Mouse (Mus musculus) brain, embryonic 14.5 days (tissue): ENCODE results near the gene Dad1. TPM values are rescaled to one million over a fixed set of nuclear protein-coding genes. Genes with fewer than 3 reads are reported as not detected.

Experiments
- DNase-seq: peaks from one replicate; pipeline ENCODE4 v3.0.0-alpha.2; 2011; ENCODE audit warnings: low read depth
- CTCF ChIP-seq: fragments of 200-500 bp; IDR thresholded peaks from 2 replicates; pipeline ENCODE4 v1.5.1; 2012; ENCODE audit warnings: inconsistent platforms, mild to moderate bottlenecking, moderate library complexity, borderline replicate concordance; ENCODE audit not compliant: insufficient read depth, insufficient read length; ENCODE audit errors: extremely low read depth
- POLR2A ChIP-seq: fragments of 200-500 bp; IDR thresholded peaks from 2 replicates; pipeline ENCODE4 v1.6.1; 2012; ENCODE audit warnings: mild to moderate bottlenecking, inconsistent platforms, borderline replicate concordance; ENCODE audit not compliant: poor library complexity, insufficient read depth, insufficient read length, severe bottlenecking; ENCODE audit errors: extremely low read depth
- polyA plus RNA-seq: library from polyadenylated mRNA; depleted of rRNA; stranded (reverse); fragments of >200 nt; gene quantifications from 2 replicates; pipeline ENCODE4 v1.2.3, GENCODE M21; 2012

Dad1 gene
- polyA plus RNA-seq, 1 experiment, result 219 TPM

DNA sequence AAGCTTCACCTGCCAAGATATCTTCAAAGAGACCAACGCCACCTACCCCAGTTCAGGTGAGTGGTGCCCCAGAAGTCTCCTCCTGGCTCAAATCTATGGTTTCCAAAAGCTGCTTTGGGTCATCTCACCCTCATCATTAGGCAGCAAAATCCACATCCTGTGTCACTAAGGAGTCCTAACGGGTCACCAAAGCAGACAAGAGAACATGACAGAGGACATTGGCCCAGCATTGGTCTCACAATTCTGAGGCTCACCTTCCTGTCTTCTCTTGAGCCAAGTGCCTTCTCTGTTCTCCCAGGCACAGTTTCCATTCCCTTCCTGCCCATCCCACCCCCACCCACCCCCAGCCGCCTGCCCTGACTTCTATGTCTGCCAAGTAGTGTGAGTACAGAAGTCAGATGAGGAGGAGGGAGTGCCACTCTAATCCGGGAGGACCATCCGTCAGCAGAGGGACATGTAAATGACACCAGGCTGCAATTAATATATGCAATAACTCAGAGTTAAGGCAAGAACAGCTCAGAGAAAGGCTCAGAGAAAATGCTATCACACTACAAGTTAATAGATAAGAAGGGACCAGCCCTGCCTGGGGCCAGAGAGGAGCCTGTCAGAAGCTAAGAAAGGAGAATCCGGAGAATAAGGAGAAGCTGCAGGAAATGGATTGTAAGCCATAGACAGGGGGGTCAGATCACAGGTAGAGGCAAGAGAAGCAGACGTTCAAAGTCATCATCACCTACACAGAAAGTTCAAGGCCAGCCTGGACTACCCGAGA lies 33.0 kb downstream of the Dad1 start:
- DNase-seq, result no peak

DNA sequence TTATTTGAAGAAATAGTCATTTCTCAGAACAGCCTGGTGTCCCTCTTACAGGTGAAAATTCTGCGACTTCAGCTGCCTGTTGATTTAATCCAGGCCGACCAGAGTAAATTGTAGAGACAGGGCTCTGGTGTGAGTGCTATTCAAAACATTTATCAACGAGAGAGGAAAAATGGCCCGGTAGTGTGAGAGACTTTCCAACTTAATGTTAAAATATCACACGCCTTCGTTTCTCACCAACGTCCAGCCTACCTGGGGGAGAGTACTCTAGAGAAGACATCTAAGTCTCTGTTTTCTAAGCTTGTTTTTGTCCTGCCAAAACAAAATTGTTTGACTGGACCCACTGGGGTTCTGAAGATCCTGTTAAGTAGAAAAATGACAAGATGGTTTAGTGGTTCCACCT lies 34.1 kb downstream of the Dad1 start:
- DNase-seq, result no peak
- TF ChIP-seq CTCF, result no peak
- TF ChIP-seq POLR2A, result no peak

More for the DNA sequence above, 33.0 kb downstream of the Dad1 start:
- no peak for TF ChIP-seq POLR2A
- TF ChIP-seq CTCF, result no peak

DNA sequence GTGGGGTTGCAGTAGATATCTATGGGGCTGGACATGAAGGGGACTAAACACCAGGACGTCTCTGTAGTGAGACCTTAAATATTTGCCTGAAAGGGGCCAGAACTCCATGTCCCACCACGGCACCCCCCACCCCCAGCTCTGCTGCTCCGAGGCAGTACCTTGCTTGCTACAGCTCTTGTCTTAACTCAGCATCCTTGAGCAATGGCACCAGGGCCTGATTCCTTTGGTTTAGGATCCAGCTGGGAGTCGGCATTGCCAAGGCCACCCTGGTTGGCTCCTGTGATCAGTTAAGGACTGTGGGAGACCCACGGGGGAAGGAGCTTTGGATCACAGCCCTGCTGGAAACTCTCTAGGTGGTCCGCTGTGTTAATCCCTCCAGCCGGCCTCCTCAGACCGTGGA lies 34.6 kb downstream of the Dad1 start:
- TF ChIP-seq CTCF (no peak), POLR2A (no peak)
- DNase-seq, result no peak

DNA sequence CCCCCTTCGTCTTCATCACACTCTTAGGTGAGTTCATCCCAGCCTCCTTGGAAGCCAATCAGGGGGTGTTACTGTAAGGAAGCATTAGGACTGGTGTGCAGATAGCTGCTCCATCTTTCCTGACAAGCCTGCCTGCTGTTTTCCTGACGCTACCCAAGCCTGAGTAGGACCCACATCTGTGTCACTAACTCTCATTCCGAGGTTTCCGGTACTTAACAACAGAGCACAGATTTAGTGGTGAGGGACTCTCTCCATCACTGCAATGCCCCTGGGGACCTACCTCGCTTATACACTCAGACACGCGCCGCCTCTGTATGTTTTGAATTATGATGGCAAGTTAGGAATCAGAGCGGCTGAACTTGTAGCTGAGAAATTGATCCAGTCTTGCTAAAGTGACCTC lies 35.2 kb downstream of the Dad1 start:
- TF ChIP-seq POLR2A (no peak), CTCF (no peak)
- no peak for DNase-seq

DNA sequence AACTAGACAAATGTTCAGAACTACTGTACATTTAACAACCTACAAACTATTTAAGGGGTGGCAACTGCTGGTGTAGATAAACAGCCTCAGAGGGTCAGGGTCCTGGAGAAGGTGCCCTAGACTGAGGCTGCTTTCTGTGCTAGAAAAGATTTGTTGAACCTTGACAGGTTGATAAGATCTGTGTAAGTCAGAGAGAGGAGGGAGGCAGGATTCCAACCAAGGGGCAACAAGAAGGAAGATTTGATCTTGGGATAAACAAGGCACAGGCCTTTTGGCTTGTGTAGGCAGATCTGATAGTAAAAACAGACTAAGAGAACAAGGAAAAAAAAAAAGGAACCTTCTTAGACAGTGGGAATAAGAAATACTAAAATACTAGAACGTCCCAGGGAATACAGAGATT lies 35.7 kb downstream of the Dad1 start:
- no peak for TF ChIP-seq POLR2A
- no peak for TF ChIP-seq CTCF
- no peak for DNase-seq

DNA sequence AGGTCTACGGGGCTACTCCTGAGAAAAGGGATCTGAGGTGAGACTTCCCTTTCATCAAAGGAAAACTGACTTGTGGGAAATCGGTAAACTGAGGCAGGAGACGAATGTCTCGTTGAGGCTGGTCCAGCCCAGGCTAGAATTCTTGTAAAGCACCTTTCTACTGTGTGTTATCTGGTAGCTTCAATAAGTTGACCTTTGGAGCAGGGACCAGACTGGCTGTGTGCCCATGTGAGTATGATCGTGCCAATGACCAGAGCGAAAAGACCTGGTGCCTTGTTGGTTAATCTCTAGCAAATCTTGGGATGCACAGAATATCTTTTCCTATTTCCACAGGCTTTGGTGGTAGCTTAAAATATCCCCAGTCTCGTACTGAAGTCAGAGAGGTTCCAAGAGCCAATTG lies 37.8 kb downstream of the Dad1 start:
- no peak for TF ChIP-seq CTCF
- no peak for TF ChIP-seq POLR2A

DNA sequence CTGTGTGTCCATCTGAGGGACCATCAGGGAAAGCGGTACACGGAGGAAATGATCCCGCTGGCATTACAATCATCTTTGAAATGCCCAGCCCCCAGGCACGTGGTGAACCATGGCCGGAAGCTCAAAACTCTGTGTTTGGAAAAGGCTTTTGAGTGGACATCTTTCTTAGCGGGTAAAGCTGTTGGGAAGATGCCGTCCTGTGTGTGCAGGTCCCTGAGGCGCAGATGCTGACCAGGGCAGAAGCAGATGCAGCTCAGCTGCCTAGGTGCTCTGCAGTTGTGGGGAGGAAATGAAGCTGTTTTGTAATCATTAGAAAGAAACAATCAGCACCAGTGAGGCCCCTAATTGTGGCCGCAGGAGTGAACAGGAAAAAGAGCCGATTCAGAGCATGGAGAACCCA lies 39.0 kb downstream of the Dad1 start:
- TF ChIP-seq CTCF (no peak), POLR2A (no peak)
- DNase-seq, result no peak

More for the DNA sequence above, 37.8 kb downstream of the Dad1 start:
- no peak for DNase-seq

DNA sequence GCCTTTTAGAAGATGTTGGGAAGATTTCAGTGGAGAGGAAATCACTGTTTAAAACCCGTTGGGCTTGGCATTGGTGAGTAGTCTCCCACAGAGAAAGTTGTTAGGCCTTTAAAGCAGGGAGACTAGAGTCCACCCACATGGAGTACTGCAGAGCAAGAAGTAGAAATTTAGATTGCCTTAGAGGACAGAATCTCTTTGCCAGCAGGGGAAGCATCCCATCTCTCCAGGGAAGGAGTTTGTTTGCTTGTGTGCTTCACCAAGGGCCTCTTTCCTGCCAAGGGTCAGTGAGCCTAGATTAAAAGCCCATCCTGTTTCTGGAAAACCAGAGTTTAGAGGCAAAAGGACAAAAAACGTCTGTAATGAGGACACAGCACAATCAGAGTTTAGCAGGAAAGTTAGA lies 39.4 kb downstream of the Dad1 start:
- TF ChIP-seq POLR2A (no peak), CTCF (no peak)
- DNase-seq, result no peak

DNA sequence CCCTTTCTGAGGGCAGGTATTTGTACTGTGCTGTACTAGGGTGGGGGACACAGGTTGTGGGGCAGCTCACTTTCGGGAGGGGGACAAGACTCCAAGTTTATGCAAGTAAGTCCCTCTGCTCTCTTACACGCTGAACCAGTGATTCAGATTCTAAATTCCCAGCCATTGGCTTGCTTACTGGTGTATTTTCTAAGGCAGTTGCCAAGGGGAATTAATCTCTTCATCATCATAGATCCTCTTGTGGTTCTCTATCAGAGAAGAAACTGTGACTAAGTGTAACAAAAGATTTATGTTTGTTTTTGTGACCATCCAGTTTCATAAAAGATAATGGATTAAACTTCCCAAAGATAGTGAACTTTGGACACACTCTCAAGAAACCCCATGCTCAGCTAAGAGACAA lies 40.2 kb downstream of the Dad1 start:
- DNase-seq, result no peak
- TF ChIP-seq CTCF (no peak), POLR2A (no peak)

DNA sequence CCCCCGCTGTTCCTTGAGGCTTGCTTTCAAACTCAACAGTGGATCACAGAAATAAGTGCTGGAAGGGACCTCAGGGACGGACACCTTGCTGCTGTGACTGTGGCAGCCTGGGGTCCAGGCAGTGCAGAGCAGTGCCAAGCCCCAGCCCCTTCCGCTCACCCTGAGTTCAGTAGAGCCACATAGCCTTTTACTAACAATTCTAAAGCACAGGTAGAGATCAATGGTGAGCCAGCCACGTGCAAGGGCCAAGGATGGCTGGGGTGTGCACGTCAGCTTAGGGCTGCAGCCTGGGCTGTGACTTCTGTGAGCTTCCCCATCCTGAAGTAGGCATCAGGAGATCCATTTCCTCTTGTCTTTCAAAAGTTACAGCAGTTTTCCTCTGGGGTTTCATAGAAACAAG lies 42.1 kb downstream of the Dad1 start:
- no peak for TF ChIP-seq POLR2A
- TF ChIP-seq CTCF, result no peak
- DNase-seq, result no peak

DNA sequence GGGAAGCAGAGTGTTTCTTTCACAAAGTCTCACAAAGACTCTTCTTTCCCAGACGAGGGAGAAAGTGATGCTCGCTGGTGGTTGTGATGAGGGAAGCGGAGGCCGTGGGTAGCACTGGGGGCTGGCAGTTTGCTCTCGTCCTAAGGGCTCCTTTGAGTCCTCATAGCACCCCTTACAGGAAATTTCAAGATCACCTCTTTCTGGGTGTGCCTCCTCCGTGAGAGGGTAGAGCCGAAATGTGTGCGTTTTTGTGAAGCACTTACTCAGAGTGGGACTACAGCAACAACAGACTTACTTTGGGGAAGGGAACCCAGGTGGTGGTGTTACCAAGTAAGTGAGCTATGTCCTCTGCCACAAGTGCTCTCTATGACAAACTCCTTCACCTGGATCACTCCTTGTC lies 42.7 kb downstream of the Dad1 start:
- no peak for DNase-seq
- TF ChIP-seq POLR2A (no peak), CTCF (no peak)

DNA sequence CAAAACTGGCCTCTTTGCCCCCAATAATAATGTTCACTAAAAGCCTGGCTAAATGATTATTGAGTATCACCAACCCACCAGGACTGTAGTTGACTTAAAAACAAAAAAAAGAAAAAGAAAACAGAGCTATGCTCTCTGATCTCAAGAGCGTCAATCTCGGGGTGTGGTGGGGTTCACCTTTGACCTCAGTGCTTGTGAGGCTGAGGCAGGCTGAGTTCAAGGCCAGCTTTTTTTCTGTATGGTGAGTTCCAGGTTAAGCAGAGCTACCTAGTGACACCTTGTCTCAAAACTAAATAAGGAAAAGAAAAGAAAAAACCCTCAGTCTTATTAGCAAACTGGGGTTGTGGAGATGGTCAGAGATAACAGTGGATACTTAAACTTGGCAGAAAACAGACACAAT lies 43.5 kb downstream of the Dad1 start:
- DNase-seq, result no peak
- TF ChIP-seq POLR2A (no peak), CTCF (no peak)
